Mouse (Mus musculus): Measurements from ENCODE around the gene Vmn1r193.
A peak's percentile ranks its signal among the peaks of the same experiment; 100 is the strongest.
"Not testable (repeated sequence)": the region's sequence is repeated elsewhere in the genome, so short reads cannot be mapped to it uniquely, and the experiment has no call there.

The Vmn1r193 gene

GRCm38 (mm10) chr13:22223060-22223459 lies at the start of gene Vmn1r193:
Gene Vmn1r193 (minus strand): TSS chr13:22223160.
- not testable (repeated sequence) for DNase-seq

DNA sequence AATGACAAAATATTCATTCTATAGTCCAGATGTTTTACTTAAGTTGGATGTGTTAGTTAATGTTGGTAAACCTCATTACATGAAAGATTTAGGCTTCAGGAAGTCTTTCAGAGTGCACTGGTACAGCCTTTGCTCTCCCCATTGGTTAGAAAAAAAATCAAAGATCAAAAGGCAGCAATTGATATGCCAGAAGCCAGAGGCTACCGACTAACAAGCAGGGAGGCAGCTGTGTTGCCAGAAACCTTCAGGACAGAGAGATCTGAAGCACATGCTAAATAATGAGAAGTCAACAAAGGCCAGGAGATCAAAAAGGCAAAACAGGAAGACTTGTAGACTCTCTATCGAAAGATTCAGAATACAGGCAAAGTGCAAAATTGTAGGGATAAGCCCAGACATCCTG lies 48.8 kb upstream of the Vmn1r193 start:
- no peak for DNase-seq

GRCm38 (mm10) chr13:22270222-22270621 lies 47.3 kb upstream of the Vmn1r193 start, which contains the start of gene Vmn1r195:
Gene Vmn1r195 (plus strand): TSS chr13:22270522.
- DNase-seq = not testable (repeated sequence)

- DNase-seq = no peak
These were observed 21.0 kb upstream of the Vmn1r193 start, which contains the start of gene Vmn1r194 for GRCm38 (mm10) chr13:22243915-22244314. Gene Vmn1r194 (plus strand): TSS chr13:22244215.

DNA sequence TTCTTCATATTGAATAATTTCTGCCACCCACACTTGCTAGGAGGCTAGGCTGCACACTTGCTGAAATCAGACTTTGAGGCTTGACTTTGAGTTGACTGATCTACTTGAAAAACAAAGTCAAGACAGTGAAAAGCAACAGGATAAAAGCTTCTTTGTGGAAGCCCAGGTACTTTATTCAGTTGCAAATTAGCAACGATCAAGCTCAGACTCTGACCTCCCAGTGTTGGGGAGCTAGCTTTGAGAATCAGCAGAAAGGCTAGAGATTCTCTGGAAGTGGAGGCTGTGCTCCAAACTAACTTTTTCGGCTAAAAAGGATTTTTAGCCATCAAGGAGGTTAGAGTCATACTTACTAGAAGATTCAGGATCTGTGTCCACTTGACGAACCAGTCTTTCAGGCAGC lies 30.2 kb downstream of the Vmn1r193 start:
- DNase-seq = not testable (repeated sequence)

GRCm38 (mm10) chr13:22191041-22191440 lies 31.9 kb downstream of the Vmn1r193 start, which contains the start of gene Vmn1r192:
Gene Vmn1r192 (minus strand): TSS chr13:22191141.
- no peak for DNase-seq

DNA sequence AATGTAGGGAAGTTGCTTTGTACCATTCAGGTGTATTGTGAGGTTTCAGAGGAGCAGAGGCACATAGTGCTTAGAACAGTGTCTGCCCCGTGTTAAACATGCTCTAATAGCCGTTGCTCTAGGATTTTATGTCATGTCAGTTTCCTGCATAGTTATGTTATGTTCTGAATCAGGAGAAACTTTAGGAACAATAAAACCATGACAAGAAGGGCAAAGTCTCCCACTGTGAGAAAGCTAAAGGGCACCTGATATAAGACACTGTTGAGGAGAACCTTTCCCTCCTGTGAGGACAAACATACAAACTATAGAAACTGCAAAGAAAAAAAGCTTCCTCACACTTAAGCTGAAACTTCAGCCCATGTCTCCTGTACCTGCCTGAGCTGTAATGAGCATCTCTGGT lies 32.6 kb downstream of the Vmn1r193 start:
- no peak for DNase-seq

GRCm38 (mm10) chr13:22189313-22189712 lies 33.6 kb downstream of the Vmn1r193 start:
- no peak for DNase-seq

DNA sequence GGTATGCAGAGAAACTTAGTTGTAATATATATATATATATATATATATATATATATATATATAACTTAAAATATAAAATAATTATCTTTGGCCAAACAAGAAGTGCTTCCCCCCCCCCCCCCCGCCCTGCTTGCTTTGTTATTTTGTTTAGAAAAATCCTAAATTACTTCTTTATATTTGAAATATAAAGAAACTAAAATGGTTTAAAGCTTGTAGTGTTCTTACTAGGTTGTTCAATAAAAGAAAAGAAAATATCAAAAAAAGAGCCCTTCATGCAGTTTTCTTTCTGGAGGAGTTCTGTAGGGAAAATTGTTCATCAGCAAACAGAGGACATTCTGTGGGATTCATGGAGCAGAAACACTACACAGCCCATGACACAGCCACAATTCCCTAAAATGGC lies 39.1 kb downstream of the Vmn1r193 start, which contains the start of gene Vmn1r191:
Gene Vmn1r191 (minus strand): TSS at position 101 of the 400 bp plus-strand sequence.
- no peak for DNase-seq

GRCm38 (mm10) chr13:22168416-22168815 lies 54.5 kb downstream of the Vmn1r193 start:
- peak; percentile 4 for DNase-seq

Data from kidney, postnatal 10 days (tissue).